Mouse (Mus musculus): ENCODE measurements around the gene Prim2.

Gene Prim2

DNA sequence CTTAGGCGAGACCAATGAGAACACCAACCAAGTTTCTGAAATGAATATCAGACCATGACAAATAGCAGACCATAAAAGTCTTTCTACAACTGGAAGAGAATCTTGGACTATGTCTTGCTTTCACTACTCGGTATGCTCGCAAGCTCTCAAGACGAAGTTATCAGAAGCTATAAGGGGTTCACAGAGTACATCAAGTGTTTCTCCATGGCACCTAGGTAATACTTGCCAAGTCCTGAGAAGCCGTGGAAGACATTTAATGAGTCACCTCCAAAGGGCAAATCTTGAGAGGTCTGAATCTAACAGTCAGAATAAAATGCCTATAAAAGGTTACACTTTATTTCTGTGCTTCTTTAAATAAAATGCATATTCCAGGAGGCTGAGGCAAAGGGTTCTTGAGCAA lies 181.2 kb downstream of the Prim2 start:
- no peak for DNase-seq (ENCODE audit: low spot score)

DNA sequence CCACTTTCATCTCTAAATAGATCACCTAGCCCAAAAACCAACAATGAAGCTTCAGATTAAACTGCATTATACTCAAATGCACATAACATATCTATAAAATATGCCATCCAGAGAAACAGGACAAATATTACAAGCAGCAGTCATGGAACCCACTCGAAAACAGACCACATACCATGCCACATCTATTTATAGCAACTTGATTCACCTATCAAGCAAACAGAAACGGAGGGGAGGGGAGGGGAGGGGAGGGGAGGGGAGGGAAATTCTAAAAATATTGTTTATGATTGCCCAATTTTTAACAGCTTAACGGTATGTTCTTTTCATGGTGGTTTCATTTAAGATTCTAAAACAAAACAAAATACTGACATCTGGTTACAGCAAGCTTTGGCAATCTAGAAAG lies 185.8 kb downstream of the Prim2 start:
- DNase-seq (ENCODE audit: low spot score) = no peak

- DNase-seq (ENCODE audit: low spot score) = no peak
These were observed 189.2 kb downstream of the Prim2 start for GRCm38 (mm10) chr1:33480382-33480781.

- no peak for DNase-seq (ENCODE audit: low spot score)
These were observed 198.5 kb downstream of the Prim2 start for GRCm38 (mm10) chr1:33471069-33471468.

DNA sequence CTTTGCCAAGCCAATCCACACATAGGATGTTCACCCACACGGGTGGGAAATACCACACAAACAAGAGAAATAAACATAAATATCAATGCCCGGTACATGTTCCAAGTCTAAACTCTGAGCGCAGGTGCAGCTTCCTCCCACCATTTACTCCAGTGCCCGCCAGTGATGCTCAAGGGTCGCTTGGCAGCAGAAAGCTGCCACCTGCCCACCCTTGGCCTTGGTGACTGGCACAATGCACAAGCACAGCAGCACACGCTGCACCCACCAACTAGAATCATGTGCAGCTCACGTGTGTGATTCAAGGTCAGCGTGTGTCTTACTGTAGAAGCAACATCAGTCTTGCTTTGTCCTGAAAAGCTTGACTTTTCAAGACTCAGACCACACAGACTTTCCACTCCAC lies 199.4 kb downstream of the Prim2 start:
- DNase-seq (ENCODE audit: low spot score) = no peak

DNA sequence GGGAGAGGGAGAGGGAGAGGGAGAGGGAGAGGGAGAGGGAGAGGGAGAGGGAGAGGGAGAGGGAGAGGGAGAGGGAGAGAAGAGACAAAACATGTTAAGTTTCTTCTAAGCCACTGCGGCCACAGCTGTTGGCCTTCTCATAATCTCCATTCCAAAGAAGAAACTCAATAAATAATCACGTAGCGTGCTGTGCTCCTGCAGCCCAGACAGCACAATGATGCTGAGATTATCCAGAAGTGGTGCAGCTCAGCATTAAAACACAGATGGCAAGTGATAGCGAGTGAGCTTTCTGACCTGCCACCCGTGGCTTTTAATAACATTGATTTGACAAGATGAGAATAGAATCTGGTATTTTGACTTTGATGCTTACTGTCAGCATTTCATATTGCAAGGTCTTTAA lies 205.4 kb downstream of the Prim2 start:
- DNase-seq (ENCODE audit: low spot score) = no peak

GRCm38 (mm10) chr1:33460703-33461102 lies 208.9 kb downstream of the Prim2 start:
- no peak for DNase-seq (ENCODE audit: low spot score)

- no peak for DNase-seq (ENCODE audit: low spot score)
These were observed 209.3 kb downstream of the Prim2 start for GRCm38 (mm10) chr1:33460262-33460661.

- DNase-seq (ENCODE audit: low spot score) = no peak
These were observed 210.6 kb downstream of the Prim2 start for GRCm38 (mm10) chr1:33458950-33459349.

- no peak for DNase-seq (ENCODE audit: low spot score)
These were observed 215.3 kb downstream of the Prim2 start for GRCm38 (mm10) chr1:33454251-33454650.

DNA sequence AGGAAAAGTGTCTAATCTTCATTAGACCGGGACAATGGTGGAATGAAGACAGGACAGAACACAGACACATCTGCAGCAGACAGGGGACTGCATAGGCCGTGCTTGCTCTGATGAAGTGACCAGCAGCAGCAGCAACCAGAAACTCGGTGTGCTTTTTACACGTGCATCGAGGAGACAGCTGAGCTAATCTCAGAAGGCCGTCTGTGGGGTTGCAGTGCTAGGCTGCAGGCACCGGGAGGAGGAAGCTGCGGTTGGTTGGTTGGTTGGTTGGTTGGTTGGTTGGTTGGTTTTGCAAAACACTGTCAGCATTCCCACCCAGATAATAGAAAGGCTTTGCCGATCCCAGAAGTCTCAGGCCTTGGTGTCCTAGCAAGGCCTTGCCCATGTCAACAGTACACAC lies 216.3 kb downstream of the Prim2 start:
- DNase-seq (ENCODE audit: low spot score) = no peak

GRCm38 (mm10) chr1:33447179-33447578 lies 222.4 kb downstream of the Prim2 start:
- DNase-seq (ENCODE audit: low spot score) = no peak

DNA sequence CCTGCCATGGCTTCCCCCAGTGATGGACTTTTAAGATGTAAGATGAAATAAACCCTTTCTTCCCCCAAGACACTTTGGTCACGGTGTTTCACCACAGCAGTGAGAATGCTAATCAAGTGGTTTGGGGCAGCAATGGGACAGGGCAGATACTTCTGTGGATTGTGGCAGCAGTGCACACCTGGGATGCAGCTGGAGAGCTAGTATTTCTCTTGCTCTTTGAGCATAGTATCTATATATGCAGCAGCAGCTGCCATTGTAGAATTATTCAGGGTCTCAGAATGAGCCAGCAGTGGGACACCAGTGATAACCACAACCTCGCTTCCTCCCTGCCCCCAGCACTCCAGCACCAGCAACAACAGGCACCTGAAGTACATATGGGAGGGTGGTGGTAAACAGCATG lies 233.4 kb downstream of the Prim2 start:
- DNase-seq (ENCODE audit: low spot score) = no peak

Measured in T-cell, adult 2 months (primary cell).